Mouse (Mus musculus) heart, embryonic 10.5 days (tissue): ENCODE measurements around the gene Gm3402. TPM values are rescaled to one million over a fixed set of nuclear protein-coding genes. Genes with fewer than 3 reads are reported as not detected.

ENCODE experiments used
- DNase-seq: peaks from one replicate; pipeline ENCODE4 v3.0.0-alpha.2; 2017; ENCODE audit warnings: low spot score
- H3K27ac ChIP-seq: fragments of 300-500 bp; sonication (generic); 2 replicates; pipeline ENCODE4 v1.5.1; 2016; ENCODE audit warnings: mild to moderate bottlenecking
- H3K27me3 ChIP-seq: fragments of 300-500 bp; sonication (generic); 2 replicates; pipeline ENCODE4 v1.6.1; 2016; ENCODE audit warnings: mild to moderate bottlenecking; ENCODE audit not compliant: poor library complexity, insufficient read depth, severe bottlenecking
- H3K36me3 ChIP-seq: fragments of 300-500 bp; sonication (generic); 2 replicates; pipeline ENCODE4 v1.6.1; 2016; ENCODE audit warnings: mild to moderate bottlenecking, moderate library complexity
- H3K4me1 ChIP-seq: fragments of 300-500 bp; sonication (generic); 2 replicates; pipeline ENCODE4 v1.6.1; 2016; ENCODE audit warnings: mild to moderate bottlenecking
- H3K4me3 ChIP-seq: fragments of 300-500 bp; sonication (generic); 2 replicates; pipeline ENCODE4 v1.5.1; 2016; ENCODE audit warnings: mild to moderate bottlenecking, moderate library complexity
- H3K9me3 ChIP-seq: fragments of 300-500 bp; sonication (generic); 2 replicates; pipeline ENCODE4 v1.6.1; 2016; ENCODE audit warnings: mild to moderate bottlenecking, moderate library complexity
- WGBS: fragments of 180-500 bp; shearing (Covaris S2); methylation state at CpG from one replicate; pipeline ENCODE4 v1.1.7; 2016; 5-methylcytosine and 5-hydroxymethylcytosine counted together
- polyA plus RNA-seq: library from polyadenylated mRNA; unstranded; fragments of >200 nt; fragmentation: Nextera tagmentation; extraction: Ambion mirVana; gene quantifications from 2 replicates; pipeline ENCODE4 v1.2.1, GENCODE M21; 2016

Gene Gm3402
- polyA plus RNA-seq, 1 experiment from 2014 or later, result not detected

DNA sequence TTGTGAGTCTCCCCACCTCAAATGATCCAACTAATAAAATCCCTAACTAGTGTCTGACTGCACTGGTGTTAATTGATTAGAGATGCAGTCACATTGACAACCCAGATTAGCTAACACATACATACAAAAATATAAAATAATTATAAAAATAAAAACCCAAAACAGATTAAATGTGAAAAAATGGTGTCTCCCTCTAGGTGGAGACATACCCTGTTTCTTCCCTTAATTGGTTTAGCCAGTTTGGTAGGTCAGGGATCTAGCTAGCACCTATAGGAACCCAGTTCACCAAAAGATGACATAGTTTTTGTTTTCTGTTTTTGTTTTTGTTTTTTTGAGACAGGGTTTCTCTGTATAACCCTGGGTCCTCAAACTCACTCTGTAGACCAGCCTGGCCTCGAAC is 50.3 kb downstream of the Gm3402 start:
- Histone ChIP-seq H3K27me3 (no peaks in the 10 kb centered on the region), H3K27ac (no peak overlapping the region), H3K4me1 (no peaks in the 10 kb centered on the region), H3K4me3 (no peak overlapping the region), H3K36me3 (no peaks in the 10 kb centered on the region), H3K9me3 (no peaks in the 10 kb centered on the region)
- 65% methylated on average over 1 of the region's 1 CpGs for WGBS
- no peak for DNase-seq

Other genes with a start within 250 kb of the Gm3402 start
- gene Wasf3, start 129.1 kb upstream of the Gm3402 start, polyA plus RNA-seq, result 0.69 and 2.0 TPM in 2 replicates
- not detected in 2 replicates for gene Gm6408, start 32.2 kb upstream of the Gm3402 start, polyA plus RNA-seq
- gene Gm6370, start 22.8 kb upstream of the Gm3402 start, polyA plus RNA-seq, result not detected in 2 replicates
- not detected in 2 replicates for gene 4930449I24Rik, start 11.7 kb upstream of the Gm3402 start, polyA plus RNA-seq
- gene Gm3404, start 11.7 kb downstream of the Gm3402 start, polyA plus RNA-seq, result not detected in 2 replicates
- gene Gm3409, start 23.5 kb downstream of the Gm3402 start, polyA plus RNA-seq, result not detected in 2 replicates
- gene Gm3415, start 42.0 kb downstream of the Gm3402 start, polyA plus RNA-seq, result not detected in 2 replicates
- 0.09 and 0.23 TPM in 2 replicates for gene Gpr12, start 71.1 kb downstream of the Gm3402 start, polyA plus RNA-seq